Mouse (Mus musculus) heart, postnatal 4 days (tissue): ENCODE data around the gene Mast1. TPM values are rescaled to one million over a fixed set of nuclear protein-coding genes. Genes with fewer than 3 reads are reported as not detected.

Experiments used
- DNase-seq: peaks from one replicate; pipeline ENCODE4 v3.0.0; 2021
- total RNA-seq, 2 experiments: library from RNA; stranded (reverse); gene quantifications; 2 replicates each; pipeline ENCODE4 v1.2.3; 2021

The Mast1 gene
- total RNA-seq, 2 experiments from 2014 or later, result 0.09 to 0.24 TPM

GRCm38 (mm10) chr8:84973079-84973478 lies 35.9 kb upstream of the Mast1 start:
- no peak for DNase-seq

GRCm38 (mm10) chr8:84970913-84971312 lies 33.8 kb upstream of the Mast1 start:
- DNase-seq, result no peak

GRCm38 (mm10) chr8:84970135-84970790 lies 33.1 kb upstream of the Mast1 start:
- peak; percentile 27 for DNase-seq

GRCm38 (mm10) chr8:84969241-84970134 lies 32.3 kb upstream of the Mast1 start, which contains the start of the genes Gm49661, Prdx2 and Rnaseh2a:
Gm49661 (minus strand) TSS chr8:84969433.
Prdx2 (plus strand) TSS chr8:84969587.
Rnaseh2a (minus strand) TSS chr8:84969767.
- DNase-seq, result peak; percentile 80

GRCm38 (mm10) chr8:84968650-84969049 lies 31.5 kb upstream of the Mast1 start:
- DNase-seq, result no peak

- DNase-seq, result no peak
Measured at GRCm38 (mm10) chr8:84967532-84968304, 30.6 kb upstream of the Mast1 start.

GRCm38 (mm10) chr8:84966603-84967002 lies 29.4 kb upstream of the Mast1 start:
- DNase-seq, result no peak

GRCm38 (mm10) chr8:84965731-84966291 lies 28.7 kb upstream of the Mast1 start:
- DNase-seq, result peak; percentile 93

GRCm38 (mm10) chr8:84963952-84964351 lies 26.8 kb upstream of the Mast1 start:
- no peak for DNase-seq

GRCm38 (mm10) chr8:84959811-84960210 lies 22.7 kb upstream of the Mast1 start:
- peak; percentile 50 for DNase-seq

- DNase-seq, result peak; percentile 78
Measured at GRCm38 (mm10) chr8:84956768-84957167, 19.6 kb upstream of the Mast1 start.

- DNase-seq, result peak; percentile 40
Measured at GRCm38 (mm10) chr8:84952612-84953255, 15.6 kb upstream of the Mast1 start.

GRCm38 (mm10) chr8:84949753-84950152 lies 12.6 kb upstream of the Mast1 start:
- DNase-seq, result no peak

GRCm38 (mm10) chr8:84947241-84947545 lies 10.0 kb upstream of the Mast1 start:
- peak; percentile 66 for DNase-seq

GRCm38 (mm10) chr8:84946528-84947240 lies 9.5 kb upstream of the Mast1 start, which contains the start of gene Rtbdn:
Rtbdn (plus strand) TSS chr8:84946991.
- no peak for DNase-seq

- DNase-seq, result peak; percentile 19
Measured at GRCm38 (mm10) chr8:84945633-84946527, 8.7 kb upstream of the Mast1 start.

- DNase-seq, result no peak
Measured at GRCm38 (mm10) chr8:84945235-84945632, 8.1 kb upstream of the Mast1 start.

GRCm38 (mm10) chr8:84944478-84945160 lies 7.5 kb upstream of the Mast1 start:
- peak; percentile 36 for DNase-seq

- no peak for DNase-seq
Measured at GRCm38 (mm10) chr8:84943699-84944098, 6.5 kb upstream of the Mast1 start.
